Mouse (Mus musculus) embryo, embryonic 10 days (tissue): ENCODE measurements around the gene Crybb2.
A peak's percentile ranks its signal among the peaks of the same experiment; 100 is the strongest.
"Not testable (repeated sequence)": the region's sequence is repeated elsewhere in the genome, so short reads cannot be mapped to it uniquely, and the experiment has no call there.

Source experiments
- DNase-seq: peaks from one replicate; pipeline ENCODE4 v3.0.0-alpha.2; 2015; ENCODE audit warnings: low spot score

The Crybb2 gene

GRCm38 (mm10) chr5:113070017-113070416 lies at the start of gene Crybb2:
TSS of gene Crybb2 (minus strand) at chr5:113070117.
- no peak for DNase-seq

- no peak for DNase-seq
Observed at GRCm38 (mm10) chr5:113119291-113119690, 49.4 kb upstream of the Crybb2 start.

- peak; percentile 50 for DNase-seq
Observed at GRCm38 (mm10) chr5:113118695-113119094, 48.8 kb upstream of the Crybb2 start.

- no peak for DNase-seq
Observed at GRCm38 (mm10) chr5:113117361-113117760, 47.4 kb upstream of the Crybb2 start.

- DNase-seq = no peak
Observed at GRCm38 (mm10) chr5:113115896-113116295, 46.0 kb upstream of the Crybb2 start.

GRCm38 (mm10) chr5:113114264-113115225 lies 44.6 kb upstream of the Crybb2 start:
- no peak for DNase-seq

- no peak for DNase-seq
Observed at GRCm38 (mm10) chr5:113113120-113113519, 43.2 kb upstream of the Crybb2 start.

- DNase-seq = peak; percentile 25
Observed at GRCm38 (mm10) chr5:113111336-113111735, 41.4 kb upstream of the Crybb2 start.

GRCm38 (mm10) chr5:113110929-113111328 lies 41.0 kb upstream of the Crybb2 start:
- DNase-seq = no peak

GRCm38 (mm10) chr5:113109651-113110050 lies 39.7 kb upstream of the Crybb2 start:
- DNase-seq = not testable (repeated sequence)

- DNase-seq = no peak
Observed at GRCm38 (mm10) chr5:113108165-113108764, 38.3 kb upstream of the Crybb2 start.

GRCm38 (mm10) chr5:113107709-113108108 lies 37.8 kb upstream of the Crybb2 start:
- DNase-seq = no peak

GRCm38 (mm10) chr5:113106594-113106993 lies 36.7 kb upstream of the Crybb2 start:
- DNase-seq = no peak

- no peak for DNase-seq
Observed at GRCm38 (mm10) chr5:113105481-113105880, 35.6 kb upstream of the Crybb2 start.

GRCm38 (mm10) chr5:113105035-113105434 lies 35.1 kb upstream of the Crybb2 start:
- no peak for DNase-seq

- peak; percentile 33 for DNase-seq
Observed at GRCm38 (mm10) chr5:113102455-113102854, 32.5 kb upstream of the Crybb2 start.

GRCm38 (mm10) chr5:113101457-113101856 lies 31.5 kb upstream of the Crybb2 start:
- DNase-seq = no peak

- DNase-seq = no peak
Observed at GRCm38 (mm10) chr5:113100422-113100821, 30.5 kb upstream of the Crybb2 start.

- DNase-seq = peak; percentile 91
Observed at GRCm38 (mm10) chr5:113099546-113099945, 29.6 kb upstream of the Crybb2 start.

GRCm38 (mm10) chr5:113097551-113097950 lies 27.6 kb upstream of the Crybb2 start:
- DNase-seq = no peak

- no peak for DNase-seq
Observed at GRCm38 (mm10) chr5:113095456-113095855, 25.5 kb upstream of the Crybb2 start.

- DNase-seq = no peak
Observed at GRCm38 (mm10) chr5:113092406-113092805, 22.5 kb upstream of the Crybb2 start.

- DNase-seq = peak; percentile 80
Observed at GRCm38 (mm10) chr5:113091162-113091561, 21.2 kb upstream of the Crybb2 start.
